Mouse (Mus musculus) megakaryocyte, embryonic 14.5 days (primary cell): Measurements from ENCODE around the gene Hoxd10.

Experiments
- FLI1 ChIP-seq: IDR thresholded peaks from 2 replicates; pipeline ENCODE4 v1.6.1; 2012; ENCODE audit warnings: low read length, inconsistent platforms, mixed read lengths
- GATA1 ChIP-seq: IDR thresholded peaks from 3 replicates; pipeline ENCODE4 v1.6.1; 2012; ENCODE audit warnings: mixed read lengths, low read length, inconsistent platforms, borderline replicate concordance

DNA sequence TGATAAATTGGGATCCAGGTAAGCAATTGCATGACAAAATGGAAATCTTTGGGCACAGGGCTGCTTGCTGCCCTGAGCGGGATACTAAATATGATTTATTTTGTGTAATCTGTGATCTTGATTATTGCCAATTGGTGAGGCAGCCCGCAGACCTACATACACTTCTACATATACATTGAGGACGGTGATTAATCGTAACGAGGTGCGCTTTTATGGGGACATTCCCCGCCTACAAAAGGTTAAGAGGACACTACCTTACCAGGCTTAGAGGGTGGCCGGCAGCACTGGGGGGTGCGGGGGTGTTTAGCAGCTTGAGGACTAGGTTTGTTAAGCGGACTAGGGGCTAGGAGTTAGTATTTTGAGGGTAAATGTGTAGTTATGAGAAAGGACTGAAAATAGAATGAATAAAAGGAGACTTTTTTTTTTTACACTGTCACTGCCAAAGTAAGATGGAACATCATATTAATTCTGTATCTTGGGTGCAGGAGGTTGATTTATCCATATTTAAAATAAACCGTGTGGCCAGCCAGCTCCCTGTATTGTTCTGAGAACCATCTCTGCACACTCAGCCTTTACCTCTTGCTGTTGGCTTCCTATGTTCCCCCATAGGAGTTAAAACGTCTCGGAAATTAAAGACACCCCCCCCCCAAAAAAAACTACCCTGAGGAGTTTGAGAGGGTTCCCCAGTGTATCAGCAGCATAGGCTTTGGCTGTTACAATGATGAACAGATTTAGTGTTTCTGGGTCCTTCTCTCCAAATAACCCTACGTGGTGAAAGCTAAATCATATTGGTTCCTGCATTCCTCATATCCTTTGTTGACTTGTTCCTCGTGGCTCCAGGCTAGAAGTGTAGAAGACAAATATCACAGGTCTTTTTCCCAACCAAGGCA, 45.2 kb downstream of the Hoxd10 start:
- TF ChIP-seq GATA1: no peak
- no peak for TF ChIP-seq FLI1
